Mouse (Mus musculus) splenic B cell, adult 2 months (primary cell): Measurements from ENCODE around the gene Gabra2.

Source experiments
- DNase-seq: peaks from one replicate; pipeline ENCODE4 v3.0.0-alpha.2; 2011; ENCODE audit warnings: low read depth, low spot score
- H3K27me3 ChIP-seq: 2 replicates; pipeline ENCODE4 v1.6.1; 2012; ENCODE audit warnings: mild to moderate bottlenecking, low read length, moderate library complexity, mixed read lengths; ENCODE audit not compliant: control insufficient read depth, poor library complexity, insufficient read depth, severe bottlenecking
- H3K36me3 ChIP-seq: 2 replicates; pipeline ENCODE4 v1.6.1; 2012; ENCODE audit warnings: mild to moderate bottlenecking, low read length, moderate library complexity, mixed read lengths; ENCODE audit not compliant: control insufficient read depth, poor library complexity, insufficient read depth, severe bottlenecking

Gene Gabra2

GRCm38 (mm10) chr5:71095725-71096607 is at the start of gene Gabra2:
Gene Gabra2 (minus strand): TSS chr5:71095849.
- Histone ChIP-seq H3K27me3 (no peaks in the 10 kb centered on the region), H3K36me3 (no peaks in the 10 kb centered on the region)
- no peak for DNase-seq

GRCm38 (mm10) chr5:71136691-71137090 is 41.0 kb upstream of the Gabra2 start:
- DNase-seq, result no peak
- no peaks in the 10 kb centered on the region for H3K27me3 ChIP-seq
- no peaks in the 10 kb centered on the region for H3K36me3 ChIP-seq

- no peak for DNase-seq
- Histone ChIP-seq H3K27me3 (no peaks in the 10 kb centered on the region), H3K36me3 (no peaks in the 10 kb centered on the region)
Measured at GRCm38 (mm10) chr5:71135840-71136239, 40.2 kb upstream of the Gabra2 start.

DNA sequence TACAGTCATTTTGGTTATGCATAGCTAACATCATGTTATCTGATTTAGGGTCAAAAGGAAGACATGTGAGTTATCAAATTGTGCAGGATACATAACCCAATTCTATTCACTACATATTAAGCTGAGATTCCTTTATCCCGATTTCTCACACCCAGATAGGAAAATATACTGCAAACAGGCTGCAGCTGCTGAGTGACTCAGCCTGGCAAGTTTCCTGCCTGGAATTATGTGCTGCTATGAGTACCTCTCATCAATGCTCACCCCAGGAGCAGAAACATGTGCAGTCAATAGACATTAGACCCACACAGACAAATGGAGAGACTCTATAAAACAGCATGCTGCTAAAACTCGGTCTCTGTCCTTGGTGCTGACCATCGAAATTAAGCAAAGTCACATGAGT is 32.1 kb upstream of the Gabra2 start:
- DNase-seq, result no peak
- no peaks in the 10 kb centered on the region for H3K27me3 ChIP-seq
- H3K36me3 ChIP-seq, result no peaks in the 10 kb centered on the region

DNA sequence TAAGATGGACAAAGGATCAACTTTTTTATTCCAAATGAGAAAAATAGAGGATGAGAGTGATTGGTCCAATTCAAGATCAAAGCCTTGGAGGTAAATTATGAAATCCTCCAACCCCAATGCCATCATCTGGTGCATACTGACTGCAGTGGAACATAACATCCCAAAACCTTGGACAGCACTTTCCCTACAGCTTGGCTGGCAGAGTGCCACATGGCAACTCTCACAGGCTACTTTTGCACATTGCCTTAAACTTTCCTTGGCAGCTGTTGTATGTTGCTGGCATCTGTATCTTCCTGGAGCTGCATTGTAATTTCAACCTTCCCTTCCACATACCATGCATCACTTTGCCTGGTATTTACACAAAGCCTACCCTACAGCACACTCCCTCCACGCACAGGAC is 19.6 kb upstream of the Gabra2 start:
- DNase-seq, result no peak
- Histone ChIP-seq H3K36me3 (no peaks in the 10 kb centered on the region), H3K27me3 (no peaks in the 10 kb centered on the region)

- Histone ChIP-seq H3K36me3 (no peaks in the 10 kb centered on the region), H3K27me3 (no peaks in the 10 kb centered on the region)
- DNase-seq, result no peak
Measured at GRCm38 (mm10) chr5:71095180-71095579, 469 bp downstream of the Gabra2 start.

- no peaks in the 10 kb centered on the region for H3K36me3 ChIP-seq
- H3K27me3 ChIP-seq, result no peaks in the 10 kb centered on the region
- DNase-seq, result no peak
Measured at GRCm38 (mm10) chr5:71094776-71095175, 873 bp downstream of the Gabra2 start.

DNA sequence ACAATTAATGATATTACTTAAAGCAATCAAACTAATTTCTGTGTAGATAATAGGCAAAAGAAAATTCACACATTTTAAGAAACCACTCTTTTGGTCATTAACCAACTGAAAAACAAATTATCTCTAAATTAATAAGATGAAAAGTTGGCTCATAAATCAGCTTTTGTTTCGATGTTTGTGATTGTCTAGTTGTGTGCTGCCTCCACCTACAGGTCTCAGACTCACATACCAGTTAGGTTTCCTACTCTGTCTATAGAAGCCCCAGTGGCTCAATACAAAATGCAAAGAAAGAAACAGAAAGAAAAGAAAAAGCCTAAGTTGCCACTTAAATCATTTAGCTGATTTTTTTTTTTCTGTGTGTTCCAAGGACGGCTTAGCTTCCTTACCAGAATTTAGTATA is 1.8 kb downstream of the Gabra2 start:
- no peak for DNase-seq
- H3K36me3 ChIP-seq, result no peaks in the 10 kb centered on the region
- H3K27me3 ChIP-seq, result no peaks in the 10 kb centered on the region

DNA sequence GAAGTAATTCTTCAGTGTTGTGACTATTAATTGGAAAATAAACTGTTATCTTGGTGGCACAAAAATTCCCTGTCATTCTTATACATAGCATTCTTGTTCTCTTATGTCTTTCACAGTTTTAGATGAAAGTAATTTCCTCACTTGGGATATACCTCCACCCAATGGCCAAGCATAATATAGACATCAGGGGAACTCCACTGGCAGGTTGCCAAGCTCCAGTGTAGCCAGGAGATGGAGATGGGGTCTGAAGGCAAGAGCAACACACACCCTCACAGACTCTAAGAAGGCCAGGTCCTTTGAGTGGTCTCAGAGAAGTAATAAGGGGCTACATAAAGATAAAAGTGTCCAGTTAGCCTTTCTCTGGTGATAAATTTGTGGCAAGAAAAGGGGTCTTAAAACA is 3.2 kb downstream of the Gabra2 start:
- no peaks in the 10 kb centered on the region for H3K27me3 ChIP-seq
- H3K36me3 ChIP-seq, result no peaks in the 10 kb centered on the region
- DNase-seq, result no peak

- Histone ChIP-seq H3K27me3 (no peaks in the 10 kb centered on the region), H3K36me3 (no peaks in the 10 kb centered on the region)
- no peak for DNase-seq
Measured at GRCm38 (mm10) chr5:71091926-71092325, 3.7 kb downstream of the Gabra2 start.

GRCm38 (mm10) chr5:71078861-71079260 is 16.8 kb downstream of the Gabra2 start:
- H3K27me3 ChIP-seq, result no peaks in the 10 kb centered on the region
- no peak for DNase-seq
- no peaks in the 10 kb centered on the region for H3K36me3 ChIP-seq

DNA sequence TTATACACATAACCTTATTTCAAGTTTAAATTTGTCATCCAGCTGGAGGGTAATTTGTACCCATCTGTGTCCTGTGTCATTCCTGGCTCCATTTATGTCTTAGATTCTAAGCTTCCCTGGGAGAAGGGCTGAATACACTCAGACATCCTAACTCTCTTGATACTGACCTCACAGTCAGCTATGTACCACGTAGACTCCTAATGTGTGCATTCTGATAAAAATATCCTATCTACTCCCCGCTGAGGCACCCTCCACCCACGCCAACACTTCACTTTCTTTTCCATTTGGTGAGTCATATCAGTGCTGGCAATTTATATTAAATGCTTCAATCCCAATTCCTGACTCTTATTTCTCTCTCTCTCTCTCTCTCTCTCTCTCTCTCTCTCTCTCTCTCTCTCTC is 34.0 kb downstream of the Gabra2 start:
- DNase-seq, result no peak
- Histone ChIP-seq H3K36me3 (no peaks in the 10 kb centered on the region), H3K27me3 (no peaks in the 10 kb centered on the region)

GRCm38 (mm10) chr5:71058047-71058446 is 37.6 kb downstream of the Gabra2 start:
- Histone ChIP-seq H3K27me3 (no peaks in the 10 kb centered on the region), H3K36me3 (no peaks in the 10 kb centered on the region)
- DNase-seq, result no peak

DNA sequence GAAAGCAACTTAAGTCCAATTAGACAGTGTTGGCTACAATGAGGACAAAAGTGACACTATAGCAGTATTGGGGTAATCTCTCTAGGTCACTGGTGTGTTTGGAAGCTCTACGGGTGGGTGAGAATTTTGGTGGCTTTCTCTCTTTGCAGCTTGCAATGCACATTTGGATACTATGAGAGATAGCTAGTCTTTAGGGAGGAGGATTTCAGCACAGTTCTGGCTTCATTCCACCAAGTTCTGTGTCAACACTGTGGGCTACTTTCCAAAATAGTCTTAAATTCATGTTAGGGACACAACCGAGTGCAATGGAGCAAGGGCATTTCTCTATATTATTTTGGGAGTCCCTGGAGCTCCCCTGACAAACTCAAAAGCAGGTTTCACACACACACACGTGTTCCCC is 58.3 kb downstream of the Gabra2 start:
- Histone ChIP-seq H3K27me3 (no peaks in the 10 kb centered on the region), H3K36me3 (no peaks in the 10 kb centered on the region)
- no peak for DNase-seq

- Histone ChIP-seq H3K27me3 (no peaks in the 10 kb centered on the region), H3K36me3 (no peaks in the 10 kb centered on the region)
- no peak for DNase-seq
Measured at GRCm38 (mm10) chr5:71025956-71026355, 69.7 kb downstream of the Gabra2 start.

- H3K36me3 ChIP-seq, result no peaks in the 10 kb centered on the region
- no peak for DNase-seq
- H3K27me3 ChIP-seq, result no peaks in the 10 kb centered on the region
Measured at GRCm38 (mm10) chr5:71011751-71012150, 83.9 kb downstream of the Gabra2 start.
